Mouse (Mus musculus): Measurements from ENCODE around the gene Btbd35f26.
A peak's percentile ranks its signal among the peaks of the same experiment; 100 is the strongest.
"Not testable (repeated sequence)": the region's sequence is repeated elsewhere in the genome, so short reads cannot be mapped to it uniquely, and the experiment has no call there.

Gene Btbd35f26

GRCm38 (mm10) chrX:31336154-31336553, at the start of gene Btbd35f26:
TSS of gene Btbd35f26 (plus strand) at chrX:31336454.
- DNase-seq = not testable (repeated sequence)

GRCm38 (mm10) chrX:31341924-31342323, 5.7 kb downstream of the Btbd35f26 start:
- peak; percentile 0 for DNase-seq

DNA sequence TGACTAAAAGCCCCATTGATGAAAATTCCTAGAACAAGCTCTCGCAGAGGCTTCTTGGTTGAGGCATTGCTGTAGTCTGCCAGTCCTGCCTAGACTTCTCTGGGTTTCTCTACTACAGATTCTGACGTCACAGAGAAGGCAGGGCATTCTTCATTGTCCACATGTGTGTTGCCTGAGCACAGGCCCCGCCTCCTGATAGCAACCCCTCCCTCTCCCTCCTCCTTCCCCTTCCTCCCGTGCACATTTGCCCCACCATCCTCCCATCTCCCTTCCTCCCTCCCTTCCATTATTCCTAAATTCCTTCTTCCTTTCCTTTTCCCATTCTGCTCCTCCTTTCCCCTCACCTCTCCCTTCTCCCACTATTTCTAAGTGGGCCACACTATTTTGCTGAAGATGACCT, 47.6 kb downstream of the Btbd35f26 start, which contains the start of gene Btbd35f19:
Gene Btbd35f19, minus strand, starts transcription at position 101 of the 400 bp plus-strand sequence.
- not testable (repeated sequence) for DNase-seq
